Mouse (Mus musculus): ENCODE data around the gene Ptprs. TPM values are rescaled to one million over a fixed set of nuclear protein-coding genes. Genes with fewer than 3 reads are reported as not detected.

The Ptprs gene
- polyA plus RNA-seq, 1 experiment from 2014 or later: 156 TPM

- H3K9me3 ChIP-seq (ENCODE audit: control insufficient read depth, low read length): no peaks in the 10 kb centered on the region
- H3K4me2 ChIP-seq (replicated peaks; ENCODE audit: low read depth, low read length): peak overlapping the region; percentile 80
- H3K36me3 ChIP-seq (ENCODE audit: control insufficient read depth, insufficient read depth, low read length): peaks cover 38% of the 10 kb centered on the region
- WGBS: 17% methylated on average over 44 of the region's 77 CpGs
- H3K4me3 ChIP-seq (ENCODE audit: low read depth, low read length): peak overlapping the region; percentile 34
- H3K27me3 ChIP-seq (ENCODE audit: control insufficient read depth, insufficient read depth, low read length): no peaks in the 10 kb centered on the region
- DNase-seq (ENCODE audit: low spot score) (peak; percentile 65), ATAC-seq (ENCODE audit: low FRiP score) (peak; percentile 75)
- H3K4me1 ChIP-seq (replicated peaks; ENCODE audit: control insufficient read depth, insufficient read depth, low read length): peaks cover 8% of the 10 kb centered on the region
- peak overlapping the region; percentile 57; the same call in 1 of the 2 replicates for H3K9ac ChIP-seq (ENCODE audit: low read depth, low read length)
- H3K27ac ChIP-seq (ENCODE audit: low read depth, low read length): peak overlapping the region; percentile 42; the same call in 1 of the 2 replicates
Measured at GRCm38 (mm10) chr17:56424726-56425583, 51.3 kb downstream of the Ptprs start.

GRCm38 (mm10) chr17:56420022-56420421 is 56.3 kb downstream of the Ptprs start:
- no peak overlapping the region for H3K9ac ChIP-seq (ENCODE audit: low read depth, low read length)
- H3K27ac ChIP-seq (ENCODE audit: low read depth, low read length): no peak overlapping the region
- H3K36me3 ChIP-seq (ENCODE audit: control insufficient read depth, insufficient read depth, low read length): peaks cover 45% of the 10 kb centered on the region
- H3K9me3 ChIP-seq (ENCODE audit: control insufficient read depth, low read length): no peaks in the 10 kb centered on the region
- no peak overlapping the region for H3K4me3 ChIP-seq (ENCODE audit: low read depth, low read length)
- peaks cover under 1% of the 10 kb centered on the region for H3K4me1 ChIP-seq (replicated peaks; ENCODE audit: control insufficient read depth, insufficient read depth, low read length)
- no peaks in the 10 kb centered on the region for H3K27me3 ChIP-seq (ENCODE audit: control insufficient read depth, insufficient read depth, low read length)
- DNase-seq (ENCODE audit: low spot score): no peak
- ATAC-seq (ENCODE audit: low FRiP score): no peak
- H3K4me2 ChIP-seq (replicated peaks; ENCODE audit: low read depth, low read length): no peak overlapping the region
- WGBS: 98% methylated on average over 2 of the region's 2 CpGs

DNA sequence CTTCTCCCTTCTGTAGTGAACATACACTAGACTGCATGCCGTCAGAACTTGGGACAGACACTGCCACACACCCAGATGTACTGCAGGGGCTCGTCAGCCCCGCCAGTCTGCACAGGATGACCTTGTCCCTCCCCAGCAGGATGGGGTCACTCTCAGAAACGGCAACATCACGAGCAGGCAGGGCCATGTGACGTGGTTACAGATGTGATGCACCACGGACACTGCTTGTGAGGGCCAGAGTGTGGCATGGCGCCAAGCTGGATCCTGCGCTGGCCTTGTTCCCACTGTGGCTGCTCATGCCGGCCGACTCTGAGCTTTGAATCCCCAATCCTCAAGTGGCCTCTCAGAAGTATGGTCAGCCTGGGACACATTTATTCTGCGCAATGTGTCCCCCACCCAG is 58.0 kb downstream of the Ptprs start:
- no peaks in the 10 kb centered on the region for H3K9me3 ChIP-seq (ENCODE audit: control insufficient read depth, low read length)
- H3K4me3 ChIP-seq (ENCODE audit: low read depth, low read length): no peak overlapping the region
- H3K27me3 ChIP-seq (ENCODE audit: control insufficient read depth, insufficient read depth, low read length): no peaks in the 10 kb centered on the region
- H3K27ac ChIP-seq (ENCODE audit: low read depth, low read length): no peak overlapping the region
- ATAC-seq (ENCODE audit: low FRiP score): no peak
- H3K4me2 ChIP-seq (replicated peaks; ENCODE audit: low read depth, low read length): no peak overlapping the region
- peaks cover 45% of the 10 kb centered on the region for H3K36me3 ChIP-seq (ENCODE audit: control insufficient read depth, insufficient read depth, low read length)
- WGBS: 90% methylated on average over 12 of the region's 12 CpGs
- no peak for DNase-seq (ENCODE audit: low spot score)
- H3K9ac ChIP-seq (ENCODE audit: low read depth, low read length): no peak overlapping the region
- H3K4me1 ChIP-seq (replicated peaks; ENCODE audit: control insufficient read depth, insufficient read depth, low read length): no peaks in the 10 kb centered on the region

DNA sequence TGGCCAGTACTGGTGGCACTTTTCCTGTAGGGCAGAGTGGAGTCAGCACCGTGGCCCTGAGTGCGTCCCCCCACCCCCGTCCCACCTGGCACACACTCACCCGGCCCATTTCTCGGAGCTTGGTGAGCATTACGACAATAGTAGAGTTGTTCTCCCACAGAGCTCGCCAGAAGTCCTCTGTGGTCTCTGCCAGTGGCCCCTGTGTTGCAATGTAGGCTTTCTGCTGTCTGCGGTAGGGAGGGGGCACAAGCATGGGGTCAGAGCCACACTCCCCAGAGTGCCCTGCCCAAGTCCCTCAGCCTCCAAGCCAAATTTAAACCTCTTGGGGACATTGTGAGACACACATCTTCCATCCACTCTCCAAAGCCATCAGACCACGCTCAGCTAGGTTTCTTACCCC is 61.5 kb downstream of the Ptprs start:
- H3K4me2 ChIP-seq (replicated peaks; ENCODE audit: low read depth, low read length): no peak overlapping the region
- H3K27ac ChIP-seq (ENCODE audit: low read depth, low read length): no peak overlapping the region
- no peak overlapping the region for H3K4me3 ChIP-seq (ENCODE audit: low read depth, low read length)
- no peaks in the 10 kb centered on the region for H3K4me1 ChIP-seq (replicated peaks; ENCODE audit: control insufficient read depth, insufficient read depth, low read length)
- H3K27me3 ChIP-seq (ENCODE audit: control insufficient read depth, insufficient read depth, low read length): no peaks in the 10 kb centered on the region
- H3K9ac ChIP-seq (ENCODE audit: low read depth, low read length): no peak overlapping the region
- no peak for ATAC-seq (ENCODE audit: low FRiP score)
- WGBS: 94% methylated on average over 9 of the region's 9 CpGs
- no peaks in the 10 kb centered on the region for H3K9me3 ChIP-seq (ENCODE audit: control insufficient read depth, low read length)
- no peak for DNase-seq (ENCODE audit: low spot score)
- H3K36me3 ChIP-seq (ENCODE audit: control insufficient read depth, insufficient read depth, low read length): peaks cover 41% of the 10 kb centered on the region

GRCm38 (mm10) chr17:56413113-56413512 is 63.2 kb downstream of the Ptprs start:
- H3K9me3 ChIP-seq (ENCODE audit: control insufficient read depth, low read length): no peaks in the 10 kb centered on the region
- no peak for ATAC-seq (ENCODE audit: low FRiP score)
- no peak for DNase-seq (ENCODE audit: low spot score)
- H3K4me2 ChIP-seq (replicated peaks; ENCODE audit: low read depth, low read length): no peak overlapping the region
- no peaks in the 10 kb centered on the region for H3K27me3 ChIP-seq (ENCODE audit: control insufficient read depth, insufficient read depth, low read length)
- no peak overlapping the region for H3K27ac ChIP-seq (ENCODE audit: low read depth, low read length)
- no peak overlapping the region for H3K4me3 ChIP-seq (ENCODE audit: low read depth, low read length)
- no peaks in the 10 kb centered on the region; the same call in 1 of the 2 replicates for H3K4me1 ChIP-seq (replicated peaks; ENCODE audit: control insufficient read depth, insufficient read depth, low read length)
- WGBS: 85% methylated on average over 13 of the region's 13 CpGs
- H3K9ac ChIP-seq (ENCODE audit: low read depth, low read length): no peak overlapping the region
- peaks cover 31% of the 10 kb centered on the region for H3K36me3 ChIP-seq (ENCODE audit: control insufficient read depth, insufficient read depth, low read length)

- Histone ChIP-seq H3K4me1 (replicated peaks; ENCODE audit: control insufficient read depth, insufficient read depth, low read length) (no peaks in the 10 kb centered on the region; the same call in 1 of the 2 replicates), H3K27ac (ENCODE audit: low read depth, low read length) (no peak overlapping the region), H3K27me3 (ENCODE audit: control insufficient read depth, insufficient read depth, low read length) (no peaks in the 10 kb centered on the region), H3K9ac (ENCODE audit: low read depth, low read length) (no peak overlapping the region), H3K4me2 (replicated peaks; ENCODE audit: low read depth, low read length) (no peak overlapping the region), H3K4me3 (ENCODE audit: low read depth, low read length) (no peak overlapping the region), H3K9me3 (ENCODE audit: control insufficient read depth, low read length) (no peaks in the 10 kb centered on the region), H3K36me3 (ENCODE audit: control insufficient read depth, insufficient read depth, low read length) (peaks cover 23% of the 10 kb centered on the region)
- no peak for DNase-seq (ENCODE audit: low spot score)
- 94% methylated on average over 7 of the region's 7 CpGs for WGBS
- no peak for ATAC-seq (ENCODE audit: low FRiP score)
Measured at GRCm38 (mm10) chr17:56411437-56411836, 64.8 kb downstream of the Ptprs start.

DNA sequence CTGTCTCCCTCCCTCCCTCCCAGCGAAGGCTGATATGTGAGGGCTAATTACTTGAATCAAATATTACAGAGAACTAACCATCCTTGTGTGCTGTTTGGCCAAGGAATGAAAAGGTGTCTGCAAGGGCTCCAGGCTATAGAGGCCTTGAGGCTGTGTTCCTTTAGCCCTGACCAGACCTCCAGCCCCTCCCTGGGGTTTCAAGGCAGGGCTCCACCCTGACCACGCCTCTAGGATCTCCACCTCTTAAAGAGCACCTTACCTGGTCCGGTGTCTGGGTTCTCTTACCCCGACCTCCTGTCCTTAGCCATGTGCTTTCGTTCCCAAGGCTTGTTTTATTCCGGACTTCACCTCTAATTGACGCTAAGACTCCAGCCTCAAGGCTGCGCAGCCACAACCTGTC is 66.5 kb downstream of the Ptprs start:
- H3K9me3 ChIP-seq (ENCODE audit: control insufficient read depth, low read length): no peaks in the 10 kb centered on the region
- no peaks in the 10 kb centered on the region; the same call in 1 of the 2 replicates for H3K4me1 ChIP-seq (replicated peaks; ENCODE audit: control insufficient read depth, insufficient read depth, low read length)
- no peak overlapping the region for H3K4me3 ChIP-seq (ENCODE audit: low read depth, low read length)
- no peaks in the 10 kb centered on the region for H3K27me3 ChIP-seq (ENCODE audit: control insufficient read depth, insufficient read depth, low read length)
- H3K9ac ChIP-seq (ENCODE audit: low read depth, low read length): no peak overlapping the region
- ATAC-seq (ENCODE audit: low FRiP score) (no peak), DNase-seq (ENCODE audit: low spot score) (no peak)
- H3K4me2 ChIP-seq (replicated peaks; ENCODE audit: low read depth, low read length): no peak overlapping the region
- H3K36me3 ChIP-seq (ENCODE audit: control insufficient read depth, insufficient read depth, low read length): peaks cover 23% of the 10 kb centered on the region
- no peak overlapping the region for H3K27ac ChIP-seq (ENCODE audit: low read depth, low read length)
- 52% methylated on average over 8 of the region's 8 CpGs for WGBS

DNA sequence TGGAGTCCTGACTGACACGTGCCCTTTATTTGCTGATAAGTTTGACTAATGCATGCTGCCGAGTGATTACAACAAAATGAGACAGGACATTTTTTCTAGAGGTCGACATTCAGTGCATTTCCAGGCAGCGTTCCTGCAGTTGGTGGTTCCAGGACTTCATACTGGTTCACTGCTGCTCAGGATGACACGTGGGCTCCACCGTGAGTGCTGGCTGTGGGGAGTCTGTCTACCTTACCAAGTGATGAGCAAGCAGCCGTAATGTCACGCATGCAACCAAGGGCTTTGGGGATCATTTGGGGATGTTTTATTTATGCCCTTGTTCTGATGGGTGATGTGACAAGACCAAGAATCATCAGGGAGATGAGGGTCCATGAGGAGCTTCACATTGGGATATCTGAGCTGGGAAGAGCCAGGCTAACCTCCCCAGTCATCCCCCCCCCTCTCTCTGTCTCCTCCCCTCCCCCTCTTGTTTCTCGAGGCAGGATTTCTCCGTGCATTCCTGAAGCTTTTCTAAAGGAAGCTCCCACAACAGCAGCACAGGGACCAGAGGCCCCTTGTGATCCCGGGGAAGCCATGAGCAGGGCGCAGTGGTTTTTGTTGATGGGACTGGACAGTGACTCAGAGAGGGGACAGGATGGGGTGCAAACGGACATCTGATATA is 67.2 kb downstream of the Ptprs start:
- WGBS: 52% methylated on average over 13 of the region's 13 CpGs
- ATAC-seq (ENCODE audit: low FRiP score): no peak
- no peak for DNase-seq (ENCODE audit: low spot score)

More for the DNA sequence above, 67.2 kb downstream of the Ptprs start:
- Histone ChIP-seq H3K36me3 (ENCODE audit: control insufficient read depth, insufficient read depth, low read length) (peaks cover 23% of the 10 kb centered on the region), H3K4me1 (replicated peaks; ENCODE audit: control insufficient read depth, insufficient read depth, low read length) (no peaks in the 10 kb centered on the region; the same call in 1 of the 2 replicates), H3K9ac (ENCODE audit: low read depth, low read length) (no peak overlapping the region), H3K27me3 (ENCODE audit: control insufficient read depth, insufficient read depth, low read length) (no peaks in the 10 kb centered on the region), H3K9me3 (ENCODE audit: control insufficient read depth, low read length) (no peaks in the 10 kb centered on the region), H3K27ac (ENCODE audit: low read depth, low read length) (no peak overlapping the region), H3K4me2 (replicated peaks; ENCODE audit: low read depth, low read length) (no peak overlapping the region), H3K4me3 (ENCODE audit: low read depth, low read length) (no peak overlapping the region)
